Mouse (Mus musculus): ENCODE data around the gene Nfib.

The Nfib gene

DNA sequence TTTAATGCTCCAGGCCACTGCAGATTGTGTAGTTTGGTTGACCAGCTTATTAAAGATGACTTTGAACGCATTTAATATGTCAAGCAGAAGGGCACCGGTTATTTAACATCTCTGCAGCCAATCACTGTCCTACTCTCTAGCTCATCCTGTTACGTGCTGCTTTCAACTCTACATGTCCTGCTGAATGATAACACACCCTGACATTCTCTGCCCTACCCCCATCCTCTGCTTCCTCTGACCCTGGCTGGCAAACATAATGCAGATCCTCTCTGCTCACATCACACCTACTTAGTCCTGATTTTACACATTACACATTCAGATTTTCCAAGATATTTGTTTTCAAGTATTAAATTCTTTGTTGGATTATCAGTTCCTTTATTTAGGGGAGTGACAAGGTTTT, 343.3 kb downstream of the Nfib start:
- in situ Hi-C loops (cut with MboI, MseI), result no loop called here

GRCm38 (mm10) chr4:82360081-82360511, 345.5 kb downstream of the Nfib start:
- in situ Hi-C loops (cut with MboI, MseI), result no loop called here

GRCm38 (mm10) chr4:82359110-82359509, 346.4 kb downstream of the Nfib start:
- in situ Hi-C loops (cut with MboI, MseI), result no loop called here

GRCm38 (mm10) chr4:82349006-82349405, 356.5 kb downstream of the Nfib start:
- in situ Hi-C loops (cut with MboI, MseI), result no loop called here

GRCm38 (mm10) chr4:82344787-82345186, 360.8 kb downstream of the Nfib start:
- in situ Hi-C loops (cut with MboI, MseI), result no loop called here

DNA sequence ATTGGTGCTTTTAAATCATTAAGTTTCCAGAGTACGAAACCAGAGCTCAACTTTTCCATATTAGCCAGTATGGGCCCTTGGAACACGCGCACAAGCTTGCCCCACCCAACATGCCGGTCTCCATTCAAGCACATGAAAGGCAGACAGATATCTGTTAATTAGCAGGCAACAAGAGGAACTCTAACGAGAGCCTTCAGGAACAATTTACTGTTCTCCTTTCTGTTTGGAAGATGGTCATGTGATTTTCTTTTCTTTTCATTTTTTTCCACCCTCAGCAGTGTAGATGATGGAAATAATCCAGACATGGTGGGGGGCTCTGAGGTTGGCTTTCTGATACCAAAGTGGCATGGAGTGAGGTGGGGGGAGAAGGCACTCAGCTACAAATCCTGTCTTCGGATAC, 361.3 kb downstream of the Nfib start:
- in situ Hi-C loops (cut with MboI, MseI), result no loop called here

DNA sequence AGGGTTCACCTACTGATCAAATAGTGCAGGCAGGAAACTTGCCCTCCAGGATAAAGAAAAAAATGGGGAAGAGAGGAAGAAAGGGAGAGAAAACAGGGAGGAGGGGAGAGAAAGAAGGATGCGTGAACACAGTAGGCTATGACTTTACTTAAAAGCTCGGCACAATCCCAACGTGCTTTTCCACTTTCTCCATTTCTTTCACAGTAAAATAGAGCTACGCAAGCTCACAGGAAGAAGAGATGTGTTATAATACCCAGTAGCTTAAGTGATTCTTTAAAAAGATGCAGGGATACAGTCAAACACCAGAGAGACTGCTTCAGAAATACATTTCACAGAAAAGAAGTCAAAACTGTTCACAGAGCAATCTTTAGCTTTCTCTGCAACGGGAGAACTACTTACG, 366.6 kb downstream of the Nfib start:
- in situ Hi-C loops (cut with MboI, MseI), result no loop called here

DNA sequence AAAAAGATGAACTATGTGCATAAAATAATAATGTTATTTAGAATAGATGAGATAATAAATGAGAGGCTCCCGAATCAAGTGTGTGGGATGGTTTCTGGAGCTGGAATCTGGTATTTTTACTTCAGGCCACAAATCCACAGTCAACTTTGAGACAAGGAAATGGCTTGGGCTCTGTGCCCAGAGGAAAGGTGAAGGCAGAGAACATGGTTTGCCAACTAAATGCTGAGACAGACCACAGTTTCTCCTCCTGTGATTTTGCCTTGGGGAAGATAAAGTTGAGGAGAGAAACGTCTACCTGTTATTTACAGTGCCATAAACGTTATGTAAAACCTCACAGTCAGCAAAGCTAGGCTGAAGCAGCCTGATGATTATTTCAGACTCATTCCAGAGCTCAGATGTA, 367.1 kb downstream of the Nfib start:
- in situ Hi-C loops (cut with MboI, MseI), result no loop called here

DNA sequence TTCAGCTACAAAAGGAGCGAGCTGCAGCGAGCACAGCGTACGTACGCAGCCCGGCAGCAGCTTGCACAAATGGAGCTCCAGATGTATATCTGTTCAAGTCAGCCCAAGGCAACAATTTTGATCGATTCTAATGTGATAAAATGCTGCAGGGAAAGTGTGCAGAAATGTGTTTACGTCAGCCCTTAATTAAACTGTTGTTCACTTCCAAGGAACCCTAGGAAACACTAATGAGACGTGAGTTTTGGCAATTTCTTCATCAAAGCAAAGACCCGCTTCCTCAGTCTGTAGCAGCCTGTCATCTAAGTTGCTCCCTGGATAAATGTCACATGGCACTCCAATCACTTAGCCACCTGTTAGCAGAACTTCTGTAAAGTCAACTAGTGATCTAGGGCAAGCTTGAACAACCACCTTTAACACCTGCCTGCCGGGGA, 368.6 kb downstream of the Nfib start:
- in situ Hi-C loops (cut with MboI, MseI), result no loop called here

GRCm38 (mm10) chr4:82335266-82335865, 370.2 kb downstream of the Nfib start:
- in situ Hi-C loops (cut with MboI, MseI), result no loop called here

GRCm38 (mm10) chr4:82333413-82333812, 372.1 kb downstream of the Nfib start:
- in situ Hi-C loops (cut with MboI, MseI), result no loop called here

DNA sequence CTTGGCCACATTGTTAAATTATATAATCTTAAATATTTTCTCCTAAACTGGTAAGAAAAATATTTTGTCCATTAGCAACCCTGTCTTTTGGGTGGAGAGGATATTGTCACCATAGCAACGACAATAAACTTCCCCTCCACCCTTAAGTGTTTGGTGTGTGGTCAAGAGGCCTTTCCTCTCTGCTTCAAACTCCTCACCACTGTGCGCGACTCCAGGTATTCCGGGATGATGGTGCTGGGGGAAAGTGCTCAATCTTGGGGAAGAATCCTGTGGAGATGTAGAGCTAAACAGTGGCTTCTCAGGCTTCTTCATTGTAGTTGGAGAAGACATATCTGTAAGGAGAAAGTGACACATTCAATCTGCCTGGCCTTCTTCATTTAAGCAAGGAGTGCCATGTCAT, 375.5 kb downstream of the Nfib start:
- in situ Hi-C loops (cut with MboI, MseI), result no loop called here

DNA sequence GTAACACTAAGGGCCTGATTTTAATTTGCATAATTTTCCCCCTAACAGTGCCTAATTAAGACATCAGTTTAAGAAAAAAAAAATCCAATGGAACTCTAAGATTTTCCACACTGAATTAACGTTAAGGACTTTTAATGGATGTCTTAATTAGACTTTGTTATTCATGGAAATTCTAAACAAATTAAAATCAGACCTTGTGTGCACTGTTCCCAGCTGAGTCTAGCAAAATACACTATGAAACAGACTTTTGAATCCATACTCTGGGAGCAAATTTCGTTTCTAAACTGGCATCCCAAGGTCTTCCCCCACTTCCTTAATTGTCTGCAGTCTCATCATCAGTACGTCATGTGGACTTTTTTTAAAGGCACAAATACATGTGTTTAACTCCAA, 379.4 kb downstream of the Nfib start:
- in situ Hi-C loops (cut with MboI, MseI), result no loop called here

DNA sequence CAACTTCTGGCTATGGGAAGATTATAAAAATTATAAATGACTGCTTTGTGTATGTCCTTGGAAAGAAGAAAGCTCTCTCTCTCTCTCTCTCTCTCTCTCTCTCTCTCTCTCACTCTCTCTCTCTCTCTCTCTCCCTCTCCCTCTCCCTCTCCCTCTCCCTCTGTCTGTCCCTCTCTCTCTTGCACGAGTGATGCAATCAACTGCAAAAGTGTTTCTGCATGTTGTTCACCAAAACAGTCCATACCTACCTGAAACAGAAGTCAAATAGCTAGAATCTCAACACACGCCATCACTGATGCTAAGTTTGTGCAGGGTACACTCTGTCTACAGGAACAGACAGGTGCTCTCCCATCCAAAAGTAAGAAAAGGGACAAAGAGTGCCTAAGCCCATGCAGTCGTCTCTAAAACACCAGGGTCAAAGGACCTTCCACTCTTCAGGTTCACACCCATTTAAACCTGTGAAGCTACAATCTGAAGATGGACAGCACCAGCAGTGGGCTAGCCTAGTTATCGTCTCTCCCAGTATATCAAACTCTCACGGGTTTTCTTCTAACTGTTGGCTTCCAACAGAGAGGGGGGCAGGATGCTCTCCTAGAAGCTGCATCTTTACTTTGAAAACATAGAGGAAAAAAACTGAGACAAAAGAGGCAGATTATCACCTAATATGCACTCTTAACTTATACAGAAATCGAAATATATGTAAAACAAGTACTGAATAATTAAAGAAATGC, 380.0 kb downstream of the Nfib start:
- in situ Hi-C loops (cut with MboI, MseI), result no loop called here

- in situ Hi-C loops (cut with MboI, MseI), result no loop called here
Measured at GRCm38 (mm10) chr4:82324977-82325376, 380.6 kb downstream of the Nfib start.

DNA sequence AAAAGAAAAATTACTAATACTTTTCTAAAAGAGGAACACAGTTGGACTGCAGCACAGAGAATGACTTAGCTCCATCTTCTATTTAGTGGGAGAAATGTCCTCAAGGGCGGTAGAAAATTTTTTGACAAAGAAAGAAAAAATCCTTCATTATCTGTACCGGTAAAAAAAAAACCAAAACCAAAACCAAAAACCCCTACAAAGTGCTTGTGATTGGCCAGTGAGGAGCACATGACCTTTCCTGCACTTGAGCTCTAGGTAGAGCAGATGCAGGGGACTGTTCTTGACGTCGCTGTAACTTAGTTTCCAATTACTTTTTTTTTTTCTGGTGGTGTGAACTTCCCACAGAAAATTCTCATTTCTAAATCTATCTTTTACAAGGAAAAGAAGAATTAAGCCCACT, 384.5 kb downstream of the Nfib start:
- in situ Hi-C loops (cut with MboI, MseI), result no loop called here

GRCm38 (mm10) chr4:82319388-82319787, 386.2 kb downstream of the Nfib start:
- in situ Hi-C loops (cut with MboI, MseI), result no loop called here

GRCm38 (mm10) chr4:82316168-82316567, 389.4 kb downstream of the Nfib start:
- in situ Hi-C loops (cut with MboI, MseI), result no loop called here

DNA sequence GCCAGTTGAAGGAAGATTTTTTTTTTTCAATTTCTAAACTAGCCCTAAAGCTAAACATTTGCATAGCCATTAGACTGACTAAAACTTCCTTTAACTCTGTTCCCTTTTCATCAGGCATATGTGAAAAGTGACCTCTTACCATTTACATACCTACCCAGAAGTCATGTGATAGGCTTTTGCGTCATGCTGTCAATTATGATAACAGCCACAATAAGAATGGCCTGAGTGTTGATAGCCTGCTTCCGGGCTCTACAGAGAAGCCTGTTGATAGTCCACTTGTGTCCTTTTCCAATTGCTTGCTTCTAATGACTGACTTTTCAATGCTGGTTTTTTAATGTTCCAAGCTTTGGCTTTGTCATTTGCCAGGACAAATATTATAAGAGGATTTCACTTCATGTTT, 389.8 kb downstream of the Nfib start:
- in situ Hi-C loops (cut with MboI, MseI), result no loop called here

GRCm38 (mm10) chr4:82310924-82311734, 394.4 kb downstream of the Nfib start:
- in situ Hi-C loops (cut with MboI, MseI), result no loop called here

- in situ Hi-C loops (cut with MboI, MseI), result no loop called here
Measured at GRCm38 (mm10) chr4:82306045-82306444, 399.5 kb downstream of the Nfib start.

DNA sequence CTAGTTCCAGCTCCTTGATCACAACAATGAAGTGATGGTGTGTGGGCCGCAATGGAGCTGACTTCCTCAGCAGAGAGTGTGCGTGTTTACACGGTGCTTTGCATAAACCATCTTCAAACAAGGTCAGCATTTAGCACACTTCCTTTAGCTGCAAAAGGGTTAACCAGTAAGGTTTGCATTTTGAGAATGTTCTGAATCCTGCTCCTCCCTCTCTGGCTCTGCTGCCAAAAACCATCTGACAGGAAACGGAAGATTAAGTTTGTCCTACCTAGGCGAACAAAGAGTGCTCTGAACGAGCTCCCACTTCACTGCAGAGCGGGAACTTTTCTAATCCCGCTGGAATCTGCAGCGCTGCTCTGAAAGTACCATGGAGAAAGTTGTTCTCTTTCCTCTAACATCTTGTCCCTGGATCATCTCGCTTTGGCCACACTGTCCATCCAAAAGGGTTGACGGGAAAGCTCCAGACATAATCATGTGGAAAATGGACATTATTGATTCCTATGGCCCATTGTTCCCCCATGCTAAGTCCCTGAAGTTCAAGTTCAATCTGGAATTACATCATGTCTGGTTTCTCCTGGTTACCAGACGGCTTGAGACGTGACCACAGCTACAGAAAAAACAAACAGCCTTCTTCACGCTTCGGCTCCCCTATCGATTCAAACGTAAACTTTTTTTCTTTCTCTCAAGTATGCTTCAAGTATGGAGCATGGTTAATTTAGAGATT, 401.2 kb downstream of the Nfib start:
- in situ Hi-C loops (cut with MboI, MseI), result no loop called here
